Mouse (Mus musculus): ENCODE measurements at regions not wholly inside any gene's neighbourhood (a gene's known extent, or its start where the extent isn't known, plus 50 kb on each side); places are given as distances from the start of the nearest gene placed in this dataset.

DNA sequence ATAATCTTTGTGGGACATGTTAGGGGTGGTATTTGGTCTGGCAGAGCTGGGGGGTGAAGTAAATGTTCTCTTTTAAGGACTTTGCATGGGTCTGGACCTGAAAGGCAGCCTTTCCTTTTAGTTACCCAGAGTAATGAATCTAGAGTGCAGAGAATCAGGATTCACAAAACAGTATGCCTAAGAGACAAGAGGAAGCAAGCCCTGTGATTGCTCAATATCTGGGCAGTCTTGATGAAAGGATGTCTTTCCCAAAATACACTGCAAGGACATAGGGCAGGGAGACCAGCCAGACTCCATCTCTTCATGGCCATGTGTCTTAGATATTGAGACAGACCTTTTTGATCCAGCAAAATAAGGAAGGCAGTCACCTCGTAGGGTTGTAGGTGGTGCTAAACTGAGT, 84.3 kb downstream of the Ttc32 start:
- Histone ChIP-seq H3K27ac (ENCODE audit: low read depth, low read length) (no peak overlapping the region), H3K9me3 (ENCODE audit: low read length) (no peaks in the 10 kb centered on the region), H3K4me3 (ENCODE audit: low read depth, low read length) (no peak overlapping the region), H3K4me2 (ENCODE audit: low read depth, low read length, poor library complexity, severe bottlenecking) (no peak overlapping the region), H3K4me1 (ENCODE audit: insufficient read depth, low read length) (no peaks in the 10 kb centered on the region), H3K36me3 (ENCODE audit: insufficient read depth, low read length) (no peaks in the 10 kb centered on the region), H3K27me3 (ENCODE audit: insufficient read depth, low read length) (no peaks in the 10 kb centered on the region), H3K9ac (replicated peaks; ENCODE audit: low read length, poor library complexity, severe bottlenecking) (no peak overlapping the region)
- WGBS: 95% methylated on average over 1 of the region's 1 CpGs
- ATAC-seq (ENCODE audit: low FRiP score) (no peak), DNase-seq (ENCODE audit: low spot score) (no peak)
- no peak for TF ChIP-seq CTCF (IDR thresholded peaks at IDR 0.05)

DNA sequence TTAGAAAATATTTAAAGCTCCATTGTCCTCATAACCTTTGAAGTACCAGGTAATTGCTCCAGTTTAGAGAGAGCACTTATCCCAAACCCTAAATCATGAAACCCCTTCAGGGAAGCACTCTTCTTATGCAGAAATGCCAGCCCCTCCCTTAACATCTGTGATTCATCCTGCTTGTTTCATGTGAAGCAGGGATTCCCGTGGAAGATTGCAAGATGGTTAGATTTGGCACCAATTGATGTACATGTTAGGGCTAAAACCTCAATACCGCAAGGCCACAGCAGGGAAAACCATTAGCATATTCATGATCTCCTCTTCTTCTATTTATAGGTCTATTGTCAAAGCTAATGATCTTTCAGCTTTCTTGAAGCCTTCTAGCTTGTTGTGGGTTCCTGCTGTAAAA, 88.8 kb downstream of the Ttc32 start:
- H3K4me1 ChIP-seq (ENCODE audit: insufficient read depth, low read length): no peaks in the 10 kb centered on the region
- no peaks in the 10 kb centered on the region for H3K36me3 ChIP-seq (ENCODE audit: insufficient read depth, low read length)
- no peak for DNase-seq (ENCODE audit: low spot score)
- H3K9ac ChIP-seq (replicated peaks; ENCODE audit: low read length, poor library complexity, severe bottlenecking): no peak overlapping the region
- no peak overlapping the region for H3K27ac ChIP-seq (ENCODE audit: low read depth, low read length)
- no peak overlapping the region for H3K4me2 ChIP-seq (ENCODE audit: low read depth, low read length, poor library complexity, severe bottlenecking)
- TF ChIP-seq CTCF (IDR thresholded peaks at IDR 0.05): no peak
- WGBS: 36% methylated on average over 2 of the region's 2 CpGs
- 0 out of 2 replicates have a peak, but pooled peaks have one; percentile 22 for ATAC-seq (ENCODE audit: low FRiP score)
- no peak overlapping the region for H3K4me3 ChIP-seq (ENCODE audit: low read depth, low read length)
- H3K9me3 ChIP-seq (ENCODE audit: low read length): no peaks in the 10 kb centered on the region
- H3K27me3 ChIP-seq (ENCODE audit: insufficient read depth, low read length): no peaks in the 10 kb centered on the region

DNA sequence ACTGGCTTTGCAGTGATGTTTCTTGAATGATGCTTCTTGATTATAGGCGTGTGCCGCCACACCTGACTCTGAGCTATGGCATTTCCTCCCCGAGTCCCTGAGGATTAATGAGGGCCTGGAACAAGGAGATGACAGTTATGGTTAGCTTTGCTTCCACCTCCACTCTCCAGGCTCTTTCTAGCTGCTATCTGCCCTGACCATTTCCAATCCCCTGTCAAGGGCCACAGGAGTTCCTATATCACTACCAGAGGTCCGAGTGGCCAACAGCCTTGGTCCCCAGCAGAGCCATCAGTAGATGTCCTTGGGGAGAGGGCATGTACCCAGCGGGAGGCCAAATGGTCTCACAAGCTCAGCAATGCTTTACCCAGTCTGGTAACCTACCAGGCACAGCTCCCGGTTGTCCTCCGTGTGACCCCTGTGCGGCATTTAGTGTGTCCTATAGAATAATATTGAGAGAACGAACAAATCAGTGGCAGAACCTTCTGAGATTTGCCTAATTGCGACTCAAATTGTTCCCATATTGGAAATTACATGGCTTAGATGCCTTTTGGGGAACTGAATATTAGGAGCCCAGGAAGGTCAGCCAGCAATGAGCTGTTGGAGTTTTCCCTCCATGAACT, 98.2 kb downstream of the Ttc32 start:
- H3K9me3 ChIP-seq (ENCODE audit: low read length): no peaks in the 10 kb centered on the region
- H3K4me1 ChIP-seq (ENCODE audit: insufficient read depth, low read length): no peaks in the 10 kb centered on the region
- H3K4me3 ChIP-seq (ENCODE audit: low read depth, low read length): no peak overlapping the region
- H3K36me3 ChIP-seq (ENCODE audit: insufficient read depth, low read length): no peaks in the 10 kb centered on the region
- H3K27me3 ChIP-seq (ENCODE audit: insufficient read depth, low read length): no peaks in the 10 kb centered on the region
- ATAC-seq (ENCODE audit: low FRiP score) (no peak), DNase-seq (ENCODE audit: low spot score) (no peak)
- H3K9ac ChIP-seq (replicated peaks; ENCODE audit: low read length, poor library complexity, severe bottlenecking): no peak overlapping the region
- H3K4me2 ChIP-seq (ENCODE audit: low read depth, low read length, poor library complexity, severe bottlenecking): no peak overlapping the region
- H3K27ac ChIP-seq (ENCODE audit: low read depth, low read length): no peak overlapping the region
- WGBS: 89% methylated on average over 10 of the region's 10 CpGs
- no peak for TF ChIP-seq CTCF (IDR thresholded peaks at IDR 0.05)

DNA sequence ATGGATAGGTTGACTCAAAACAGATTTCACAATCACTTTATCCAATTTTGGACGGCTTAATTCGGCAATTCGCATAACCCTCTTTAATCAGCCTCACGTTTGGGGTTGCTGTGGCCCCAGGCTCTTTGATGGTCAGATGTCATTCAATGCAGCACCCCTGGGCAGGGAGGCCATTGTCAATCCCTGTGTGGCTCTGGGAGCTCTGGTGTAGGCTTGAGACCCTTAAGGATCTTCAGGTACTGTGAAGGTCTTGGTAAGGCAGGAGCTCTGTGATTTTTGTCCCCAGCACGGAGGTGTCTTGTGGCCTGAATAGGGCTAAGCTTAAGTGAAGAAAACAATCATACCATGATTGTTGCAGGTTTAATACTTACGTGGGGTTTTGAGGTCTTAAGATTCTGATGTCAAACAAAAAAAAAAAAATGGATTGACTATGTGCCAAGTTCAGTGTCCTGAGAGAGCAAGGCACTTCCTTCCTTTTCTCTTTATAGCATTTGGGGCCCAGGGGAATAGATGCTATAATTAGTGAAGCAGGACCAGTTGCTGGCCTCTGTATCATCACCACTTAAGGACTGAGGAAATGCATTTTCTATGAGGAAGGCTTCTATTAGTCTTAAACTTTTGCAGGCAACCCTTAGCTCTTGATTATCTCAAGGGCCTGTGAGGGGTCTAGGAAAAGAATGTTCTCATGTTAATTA, 98.9 kb downstream of the Ttc32 start:
- H3K4me1 ChIP-seq (ENCODE audit: insufficient read depth, low read length): no peaks in the 10 kb centered on the region
- H3K4me2 ChIP-seq (ENCODE audit: low read depth, low read length, poor library complexity, severe bottlenecking): no peak overlapping the region
- no peak overlapping the region for H3K27ac ChIP-seq (ENCODE audit: low read depth, low read length)
- no peak for TF ChIP-seq CTCF (IDR thresholded peaks at IDR 0.05)
- WGBS: 64% methylated on average over 6 of the region's 6 CpGs
- no peak overlapping the region for H3K4me3 ChIP-seq (ENCODE audit: low read depth, low read length)
- H3K36me3 ChIP-seq (ENCODE audit: insufficient read depth, low read length): no peaks in the 10 kb centered on the region
- ATAC-seq (ENCODE audit: low FRiP score) (no peak), DNase-seq (ENCODE audit: low spot score) (no peak)
- H3K9me3 ChIP-seq (ENCODE audit: low read length): no peaks in the 10 kb centered on the region
- no peak overlapping the region for H3K9ac ChIP-seq (replicated peaks; ENCODE audit: low read length, poor library complexity, severe bottlenecking)
- no peaks in the 10 kb centered on the region for H3K27me3 ChIP-seq (ENCODE audit: insufficient read depth, low read length)

DNA sequence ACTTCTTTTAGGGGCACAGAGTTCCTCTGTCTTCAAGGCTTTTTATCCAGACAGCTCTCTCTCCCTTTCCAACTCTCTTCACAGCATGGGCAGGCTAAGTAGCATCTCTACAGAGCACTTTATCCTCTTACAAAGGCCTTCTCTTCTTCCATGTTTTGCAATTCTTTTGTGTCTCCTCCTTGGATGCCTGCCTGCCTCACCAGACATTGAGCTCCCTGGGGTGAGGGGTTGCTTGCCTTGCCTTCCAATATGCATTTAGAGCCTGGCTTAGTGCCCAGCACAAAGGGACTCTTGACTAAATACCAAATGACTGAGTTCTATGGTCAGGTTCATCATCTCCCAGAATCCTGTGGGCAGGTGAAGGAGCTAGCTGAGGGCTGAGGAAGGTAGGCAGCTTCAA, 102.8 kb downstream of the Ttc32 start:
- no peaks in the 10 kb centered on the region for H3K36me3 ChIP-seq (ENCODE audit: insufficient read depth, low read length)
- no peaks in the 10 kb centered on the region for H3K27me3 ChIP-seq (ENCODE audit: insufficient read depth, low read length)
- H3K27ac ChIP-seq (ENCODE audit: low read depth, low read length): no peak overlapping the region
- no peaks in the 10 kb centered on the region for H3K4me1 ChIP-seq (ENCODE audit: insufficient read depth, low read length)
- H3K9me3 ChIP-seq (ENCODE audit: low read length): no peaks in the 10 kb centered on the region
- no peak for ATAC-seq (ENCODE audit: low FRiP score)
- no peak overlapping the region for H3K4me3 ChIP-seq (ENCODE audit: low read depth, low read length)
- no peak for TF ChIP-seq CTCF (IDR thresholded peaks at IDR 0.05)
- H3K4me2 ChIP-seq (ENCODE audit: low read depth, low read length, poor library complexity, severe bottlenecking): no peak overlapping the region
- no peak overlapping the region for H3K9ac ChIP-seq (replicated peaks; ENCODE audit: low read length, poor library complexity, severe bottlenecking)
- peak; percentile 22 for DNase-seq (ENCODE audit: low spot score)
